Mouse (Mus musculus) small intestine, adult 2 months (tissue): Measurements from ENCODE around the gene Pitpnc1. TPM values are rescaled to one million over a fixed set of nuclear protein-coding genes. Genes with fewer than 3 reads are reported as not detected.
A peak's percentile ranks its signal among the peaks of the same experiment; 100 is the strongest.
"Not testable (repeated sequence)": the region's sequence is repeated elsewhere in the genome, so short reads cannot be mapped to it uniquely, and the experiment has no call there.

Experiments
- H3K27ac ChIP-seq: fragments of 200-500 bp; 2 replicates; pipeline ENCODE4 v1.5.1; 2012; ENCODE audit warnings: low read depth, low read length, control low read depth, inconsistent platforms; ENCODE audit not compliant: insufficient read depth
- H3K27me3 ChIP-seq: fragments of 200-500 bp; 2 replicates; pipeline ENCODE4 v1.6.1; 2012; ENCODE audit warnings: mild to moderate bottlenecking, moderate library complexity, low read length, inconsistent platforms; ENCODE audit not compliant: control insufficient read depth, insufficient read depth
- H3K36me3 ChIP-seq: fragments of 200-500 bp; 2 replicates; pipeline ENCODE4 v1.6.1; 2012; ENCODE audit warnings: mild to moderate bottlenecking, low read length, control low read depth, inconsistent platforms; ENCODE audit not compliant: control insufficient read depth, insufficient read depth
- H3K4me1 ChIP-seq: fragments of 200-500 bp; 2 replicates; pipeline ENCODE4 v1.6.1; 2012; ENCODE audit warnings: low read length, inconsistent platforms, mixed read lengths; ENCODE audit not compliant: control insufficient read depth, insufficient read depth, insufficient read length
- H3K4me3 ChIP-seq: fragments of 200-500 bp; 2 replicates; pipeline ENCODE4 v1.5.1; 2012; ENCODE audit warnings: low read depth, mild to moderate bottlenecking, control low read depth, inconsistent platforms, low read length, moderate library complexity
- CTCF ChIP-seq: fragments of 200-500 bp; IDR thresholded peaks from 2 replicates; pipeline ENCODE4 v1.5.1; 2012; ENCODE audit warnings: low read depth, mild to moderate bottlenecking, control low read depth, inconsistent platforms, low read length, moderate library complexity, mixed read lengths; ENCODE audit not compliant: insufficient replicate concordance, insufficient read length; ENCODE audit errors: extremely low read depth
- POLR2A ChIP-seq: fragments of 200-500 bp; IDR thresholded peaks from 2 replicates; pipeline ENCODE4 v1.6.1; 2012; ENCODE audit warnings: low read depth, mild to moderate bottlenecking, control low read depth, inconsistent platforms, low read length, moderate library complexity
- whole genome bisulfite sequencing: fragments of 180-500 bp; shearing (Covaris S2); methylation state at CpG from one replicate; pipeline ENCODE4 v1.1.7; 2018; 5-methylcytosine and 5-hydroxymethylcytosine counted together
- polyA plus RNA-seq: library from polyadenylated mRNA; depleted of rRNA; stranded (reverse); fragments of >200 nt; gene quantifications from 2 replicates; pipeline ENCODE4 v1.2.3, GENCODE M21; 2012

Pitpnc1 gene
- polyA plus RNA-seq, 1 experiment: 1.5 TPM

DNA sequence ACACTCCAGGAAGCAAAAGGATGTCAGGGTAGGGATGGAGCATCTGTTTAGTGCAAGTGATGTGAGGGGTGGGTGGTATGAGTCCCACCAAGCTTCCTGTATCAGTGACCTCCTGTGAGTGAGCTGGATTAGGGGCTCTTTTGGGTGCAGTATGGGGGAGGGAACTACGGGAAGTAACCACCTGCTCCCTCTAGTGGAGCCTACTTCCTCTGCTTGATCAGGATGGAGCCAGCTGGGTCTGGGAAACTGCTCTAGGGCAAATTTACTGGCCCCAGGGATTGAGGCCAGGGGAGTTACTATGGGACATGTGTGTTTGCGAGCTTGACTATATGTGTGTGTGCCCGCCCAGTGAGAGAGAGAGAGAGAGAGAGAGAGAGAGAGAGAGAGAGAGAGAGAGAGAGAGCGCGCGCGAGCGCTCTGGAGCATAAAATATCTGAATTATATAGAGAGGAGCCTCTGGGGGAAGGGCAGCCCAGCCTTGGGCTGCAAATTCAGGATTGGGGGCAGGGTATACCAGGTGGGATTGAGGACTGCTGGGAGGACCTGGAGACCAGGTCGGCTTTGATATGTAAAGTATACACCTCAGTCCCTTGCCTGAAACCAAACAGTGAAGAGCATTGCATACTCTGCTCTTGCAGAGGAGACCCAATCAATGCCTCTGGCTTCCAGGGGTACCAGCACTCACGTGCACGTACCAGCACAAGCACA is 39.3 kb upstream of the Pitpnc1 start:
- Histone ChIP-seq H3K4me1 (peaks cover 4% of the 10 kb centered on the region), H3K4me3 (no peak overlapping the region), H3K27me3 (no peaks in the 10 kb centered on the region), H3K27ac (no peak overlapping the region), H3K36me3 (no peaks in the 10 kb centered on the region)
- TF ChIP-seq POLR2A: no peak
- peak; percentile 20; the same call in 1 of the 2 replicates for TF ChIP-seq CTCF
- 40% methylated on average over 11 of the region's 11 CpGs for WGBS

DNA sequence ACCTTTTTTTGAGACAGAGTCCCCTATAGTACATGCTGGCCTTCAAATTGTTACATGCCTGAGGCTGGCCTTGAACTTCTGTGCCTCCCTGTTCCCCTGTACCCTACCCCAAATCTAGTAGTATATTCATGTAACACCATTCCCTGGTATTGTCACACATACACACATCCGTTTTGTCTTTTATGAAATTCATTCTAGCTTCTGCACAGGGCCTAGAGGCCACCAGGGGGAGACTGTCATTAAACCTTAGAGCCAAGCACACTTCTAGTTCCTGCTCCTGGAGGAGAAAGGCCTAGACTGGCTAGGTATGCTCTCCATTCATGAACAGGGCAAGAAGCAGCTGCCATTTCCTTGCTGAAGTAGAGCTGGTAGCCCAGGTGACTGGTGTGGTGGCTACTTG is 35.8 kb upstream of the Pitpnc1 start:
- TF ChIP-seq CTCF: peak; percentile 38; the same call in 1 of the 2 replicates
- TF ChIP-seq POLR2A: no peak
- Histone ChIP-seq H3K27me3 (no peaks in the 10 kb centered on the region), H3K27ac (no peak overlapping the region), H3K4me1 (peaks cover 2% of the 10 kb centered on the region; the same call in 1 of the 2 replicates), H3K4me3 (no peak overlapping the region), H3K36me3 (no peaks in the 10 kb centered on the region)
- 44% methylated on average over 1 of the region's 1 CpGs for WGBS

- not testable (repeated sequence) for H3K27me3 ChIP-seq, H3K36me3 ChIP-seq, H3K27ac ChIP-seq, H3K4me3 ChIP-seq, H3K4me1 ChIP-seq
- 83% methylated on average over 3 of the region's 4 CpGs for WGBS
Measured at GRCm38 (mm10) chr11:107504364-107504763, 33.9 kb upstream of the Pitpnc1 start.

DNA sequence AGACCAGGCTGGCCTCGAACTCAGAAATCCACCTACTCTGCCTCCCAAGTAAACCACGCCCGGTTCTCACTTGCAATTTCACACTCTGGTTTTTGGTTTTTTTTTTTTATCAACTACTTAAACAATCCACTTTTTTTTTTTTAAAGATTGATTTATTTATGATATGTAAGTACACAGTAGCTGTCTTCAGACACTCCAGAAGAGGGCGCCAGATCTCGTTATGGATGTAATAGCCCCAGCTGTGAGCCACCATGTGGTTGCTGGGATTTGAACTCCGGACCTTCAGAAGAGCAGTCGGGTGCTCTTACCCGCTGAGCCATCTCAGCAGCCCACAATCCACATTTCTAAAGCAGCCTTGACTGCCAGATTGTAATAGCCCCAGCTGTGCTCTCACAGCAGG is 32.3 kb upstream of the Pitpnc1 start:
- WGBS: 74% methylated on average over 8 of the region's 8 CpGs
- no peak overlapping the region for H3K27ac ChIP-seq
- no peaks in the 10 kb centered on the region for H3K4me1 ChIP-seq
- H3K27me3 ChIP-seq: no peaks in the 10 kb centered on the region
- no peak overlapping the region for H3K4me3 ChIP-seq
- H3K36me3 ChIP-seq: peaks cover 2% of the 10 kb centered on the region; the same call in 1 of the 2 replicates
- TF ChIP-seq CTCF: peak; percentile 12; the same call in 1 of the 2 replicates
- TF ChIP-seq POLR2A: no peak

DNA sequence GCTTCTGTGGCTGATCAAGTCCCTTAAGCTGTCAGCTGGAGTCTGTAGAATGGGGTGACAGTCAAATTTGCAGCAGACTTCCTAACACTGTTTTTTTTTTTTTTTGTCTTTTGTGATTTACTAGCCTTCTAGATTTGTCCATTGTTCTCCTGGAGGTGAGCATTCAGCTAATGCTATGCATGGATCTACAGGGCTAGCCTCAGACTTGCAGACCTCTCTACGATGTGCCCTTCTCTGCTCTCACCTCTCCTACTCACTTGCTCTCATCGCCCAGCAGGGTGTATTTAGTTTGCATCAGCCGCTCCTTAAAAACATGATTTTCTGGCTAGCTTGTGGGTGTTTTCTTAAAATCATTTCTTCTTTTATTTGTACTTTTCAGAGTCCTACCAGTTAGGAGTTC is 13.8 kb upstream of the Pitpnc1 start:
- H3K4me1 ChIP-seq: no peaks in the 10 kb centered on the region
- WGBS: 90% methylated on average over 3 of the region's 3 CpGs
- H3K27me3 ChIP-seq: no peaks in the 10 kb centered on the region
- H3K36me3 ChIP-seq: peaks cover 37% of the 10 kb centered on the region
- TF ChIP-seq POLR2A (no peak), CTCF (no peak)
- no peak overlapping the region for H3K27ac ChIP-seq
- no peak overlapping the region for H3K4me3 ChIP-seq

- WGBS: under 1% methylated on average over 10 of the region's 10 CpGs
- TF ChIP-seq POLR2A (no peak), CTCF (no peak)
- Histone ChIP-seq H3K36me3 (peaks cover 4% of the 10 kb centered on the region), H3K4me1 (no peaks in the 10 kb centered on the region), H3K27ac (peak overlapping the region; percentile 74), H3K4me3 (peak overlapping the region; percentile 95), H3K27me3 (no peaks in the 10 kb centered on the region)
Measured at GRCm38 (mm10) chr11:107479862-107480203, 9.3 kb upstream of the Pitpnc1 start.

DNA sequence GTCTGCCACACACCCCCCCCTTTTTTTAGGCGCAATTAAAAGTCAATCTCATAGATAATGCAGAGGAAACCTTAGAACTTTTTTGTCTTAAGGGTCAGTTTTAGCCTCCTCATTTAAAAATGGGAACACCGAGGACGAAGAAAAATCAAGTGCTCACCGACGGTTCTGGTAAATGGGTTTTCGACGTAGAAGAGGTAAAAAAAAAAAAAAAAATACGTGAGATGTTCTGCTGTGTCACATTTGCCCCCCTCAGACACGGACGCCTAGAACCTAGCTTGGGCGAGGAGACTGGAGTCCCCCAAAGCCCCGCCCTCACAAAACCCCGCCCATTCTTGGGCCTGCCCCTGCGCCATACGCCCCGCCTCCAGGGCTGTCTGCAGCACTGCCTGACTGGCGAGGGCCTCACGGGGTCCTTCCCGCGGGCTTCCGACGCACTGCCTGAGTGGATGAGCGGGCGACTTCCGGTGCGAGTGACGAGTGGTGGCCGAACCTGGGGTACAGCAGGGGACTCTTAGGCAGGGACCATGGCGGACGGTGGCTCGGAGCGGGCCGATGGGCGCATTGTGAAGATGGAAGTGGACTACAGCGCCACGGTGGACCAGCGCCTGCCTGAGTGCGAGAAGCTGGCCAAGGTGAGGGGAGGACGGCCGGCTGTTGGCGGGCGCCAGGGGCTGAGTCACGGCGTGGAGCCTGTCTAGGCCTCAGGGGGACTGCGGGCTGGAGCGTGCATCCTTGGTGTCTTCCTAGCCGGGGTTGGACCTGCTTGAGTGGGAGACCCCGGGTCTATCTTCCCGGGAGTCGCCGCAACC is 8.8 kb upstream of the Pitpnc1 start, which contains the start of gene Psmd12:
Psmd12 (plus strand) TSS at position 432 of the 809 bp plus-strand sequence.
- H3K36me3 ChIP-seq: no peaks in the 10 kb centered on the region
- TF ChIP-seq POLR2A (peak; percentile 77), CTCF (0 out of 2 replicates have a peak, but pooled peaks have one; percentile 4)
- H3K4me1 ChIP-seq: no peaks in the 10 kb centered on the region
- peak within 1 kb of the TSS; percentile 74 for H3K27ac ChIP-seq
- WGBS: under 1% methylated on average over 51 of the region's 51 CpGs
- H3K4me3 ChIP-seq: peak within 1 kb of the TSS; percentile 95
- no peaks in the 10 kb centered on the region for H3K27me3 ChIP-seq
